Mouse (Mus musculus): Measurements from ENCODE around the gene Mrc2.

Mrc2 gene

DNA sequence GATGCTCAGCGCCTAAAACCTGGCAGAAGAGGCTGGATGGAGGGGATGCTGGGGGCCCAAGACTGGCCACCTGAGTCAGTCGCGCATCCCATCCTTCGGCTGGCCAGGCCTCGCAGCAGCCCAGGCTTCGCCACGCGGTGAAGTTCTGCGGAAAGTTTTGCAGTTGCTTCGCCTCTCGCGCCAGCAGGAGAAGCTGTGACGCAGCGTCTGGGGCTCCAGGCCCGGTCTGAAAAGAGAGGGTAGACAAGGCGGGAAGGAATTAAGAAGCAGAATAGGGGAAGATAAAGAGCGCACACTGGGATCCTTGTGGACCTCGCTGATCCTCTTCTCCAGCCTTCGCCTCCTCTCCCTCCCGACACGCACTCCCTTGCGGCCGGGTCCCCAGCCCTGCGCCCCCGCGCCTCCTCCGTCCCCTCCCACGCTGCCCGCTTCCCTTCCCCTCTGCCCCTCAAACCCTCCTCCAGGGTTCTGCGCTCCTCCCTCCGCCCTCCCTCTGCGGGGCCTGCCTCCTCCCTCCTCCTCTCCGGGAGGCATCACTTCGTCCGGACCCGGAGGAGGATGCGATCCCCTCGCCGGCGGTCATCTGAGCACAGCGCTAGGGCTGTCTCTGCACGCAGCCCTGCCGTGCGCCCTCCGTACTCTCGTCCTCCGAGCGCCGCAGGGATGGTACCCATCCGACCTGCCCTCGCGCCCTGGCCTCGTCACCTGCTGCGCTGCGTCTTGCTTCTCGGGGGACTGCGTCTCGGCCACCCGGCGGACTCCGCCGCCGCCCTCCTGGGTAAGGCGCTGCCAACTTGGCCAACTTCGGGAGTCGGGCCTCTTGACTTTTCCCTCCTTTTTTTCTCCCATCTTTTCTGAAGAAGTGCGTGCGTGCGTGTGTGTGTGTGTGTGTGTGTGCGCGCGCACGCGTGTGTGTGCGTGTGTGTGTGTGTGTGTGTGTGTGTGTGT lies at the start of gene Mrc2:
Mrc2 (plus strand) TSS at position 520 of the 948 bp plus-strand sequence.
- DNase-seq (ENCODE audit: low read depth): no peak

GRCm38 (mm10) chr11:105246369-105246768 lies 46.1 kb upstream of the Mrc2 start:
- no peak for DNase-seq (ENCODE audit: low read depth)

DNA sequence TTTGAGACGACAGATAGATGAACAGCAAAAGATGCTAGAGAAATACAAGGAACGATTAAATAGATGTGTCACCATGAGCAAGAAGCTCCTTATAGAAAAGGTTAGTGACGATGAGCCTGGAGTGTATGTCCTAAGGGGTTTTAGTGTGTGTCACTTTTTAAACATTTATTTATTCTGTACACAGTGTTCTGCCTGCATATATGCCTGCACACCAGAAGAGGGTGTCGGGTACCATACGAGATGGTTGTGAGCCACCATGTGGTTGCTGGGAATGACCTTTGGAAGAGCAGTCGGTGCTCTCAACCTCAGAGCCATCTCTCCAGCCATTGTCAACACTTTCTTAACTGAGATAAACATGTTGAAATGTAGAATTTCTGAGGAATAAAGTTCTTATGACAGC lies 45.7 kb upstream of the Mrc2 start:
- no peak for DNase-seq (ENCODE audit: low read depth)

DNA sequence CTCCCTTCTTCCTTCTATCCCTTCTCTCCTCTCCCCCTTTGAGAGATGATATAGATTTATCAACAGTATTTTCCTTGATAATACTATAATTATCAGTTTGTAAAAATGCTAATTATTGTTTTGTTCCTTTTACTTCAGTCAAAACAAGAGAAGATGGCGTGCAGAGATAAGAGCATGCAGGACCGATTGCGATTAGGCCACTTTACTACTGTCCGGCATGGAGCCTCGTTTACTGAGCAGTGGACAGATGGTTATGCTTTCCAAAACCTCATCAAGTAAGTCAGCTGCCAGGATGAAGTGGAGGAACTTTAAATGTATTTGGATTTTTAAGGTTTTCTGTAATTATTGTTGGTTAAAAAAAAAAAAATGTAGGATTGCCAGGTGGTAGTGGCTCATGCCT lies 45.1 kb upstream of the Mrc2 start:
- DNase-seq (ENCODE audit: low read depth): no peak

DNA sequence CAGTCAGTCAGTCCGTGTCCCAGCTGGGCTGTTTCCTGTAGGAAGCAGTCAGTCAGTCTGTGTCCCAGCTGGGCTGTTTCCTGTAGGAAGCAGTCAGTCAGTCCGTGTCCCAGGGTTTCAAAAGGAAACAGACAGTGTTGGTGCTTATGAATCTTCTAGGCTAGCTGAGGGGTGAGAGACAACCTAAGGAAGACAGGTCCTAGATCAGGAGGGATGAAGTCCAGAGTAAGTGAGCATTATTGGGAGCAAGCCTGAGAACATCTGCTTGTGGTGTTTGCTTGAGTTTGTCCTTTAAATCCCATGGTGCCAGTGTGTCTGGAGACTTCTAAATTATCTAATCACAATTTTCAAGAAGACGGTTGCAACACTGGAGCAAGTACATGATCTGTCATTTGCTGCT lies 32.7 kb upstream of the Mrc2 start:
- DNase-seq (ENCODE audit: low read depth): no peak

DNA sequence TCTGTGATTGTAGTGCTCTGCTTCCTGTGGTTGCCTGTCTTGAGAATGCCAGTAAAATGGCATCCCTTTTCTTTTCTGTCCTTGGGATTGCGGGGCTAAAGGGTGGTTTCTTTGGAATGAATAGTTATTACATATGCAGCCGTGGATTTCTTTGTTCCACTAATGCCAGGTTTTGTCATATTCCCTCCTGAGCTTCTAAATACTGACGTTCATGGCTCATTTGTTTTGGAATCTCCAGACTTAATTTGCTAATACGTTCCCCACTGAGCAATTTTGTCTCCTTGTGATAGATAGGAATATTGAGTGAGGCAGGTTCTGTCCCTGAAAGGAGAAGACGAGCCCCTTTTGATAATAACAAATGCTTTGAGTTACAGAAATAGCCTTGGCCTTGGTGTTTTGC lies 31.3 kb upstream of the Mrc2 start:
- DNase-seq (ENCODE audit: low read depth): no peak

DNA sequence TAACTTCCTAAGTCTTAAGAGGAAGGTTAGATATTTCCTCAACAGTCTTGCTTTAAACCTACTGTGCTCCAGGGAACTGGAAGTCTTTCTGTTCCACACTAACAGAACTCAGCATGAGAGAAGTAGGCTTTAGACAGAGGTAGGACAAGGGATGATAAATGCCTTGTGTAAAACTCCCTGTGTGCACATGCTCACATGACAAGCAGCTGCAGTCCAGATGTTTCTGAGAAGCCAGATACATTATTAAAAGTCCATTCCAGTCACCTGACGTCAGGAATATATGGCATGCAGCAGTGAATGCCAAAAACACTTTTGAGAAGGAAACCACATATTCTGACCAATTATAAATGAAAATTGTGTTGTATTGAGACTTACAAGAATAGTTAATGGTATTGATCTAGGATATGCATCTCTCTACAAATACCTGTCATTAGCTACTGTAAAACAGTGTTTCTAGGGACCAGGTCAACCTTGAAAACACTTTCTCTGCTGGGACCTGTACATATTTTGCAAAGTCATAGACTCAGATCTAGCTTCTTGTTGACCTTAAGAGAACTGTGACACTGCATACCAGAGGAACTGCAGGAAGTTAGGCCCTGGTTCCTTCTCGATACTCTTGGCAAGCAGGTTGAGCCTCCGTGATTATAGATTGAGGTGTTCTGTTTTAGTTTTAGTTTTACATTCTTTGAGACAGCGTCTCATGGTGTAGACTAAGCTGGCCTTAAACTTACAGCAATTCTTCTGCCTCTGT lies 30.7 kb upstream of the Mrc2 start:
- no peak for DNase-seq (ENCODE audit: low read depth)

DNA sequence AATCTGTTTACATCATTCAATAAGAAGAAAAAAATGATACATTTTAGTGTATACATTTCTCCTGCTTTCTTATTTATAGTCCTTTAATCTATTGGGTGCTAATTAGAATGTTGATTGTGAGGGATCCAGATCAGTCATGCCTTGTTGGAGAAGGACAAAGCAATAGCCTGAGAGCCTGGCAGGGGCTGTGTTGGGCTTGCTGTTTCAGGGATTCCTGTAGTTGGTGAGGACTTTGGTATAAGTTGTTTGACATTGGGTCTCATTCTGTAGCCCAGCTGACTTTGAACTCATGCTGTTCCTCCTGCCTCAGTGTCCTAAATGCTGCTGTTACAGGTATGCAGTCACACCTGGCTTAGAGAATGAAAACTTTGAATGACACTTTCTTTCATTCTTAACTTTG lies 27.9 kb upstream of the Mrc2 start:
- no peak for DNase-seq (ENCODE audit: low read depth)

DNA sequence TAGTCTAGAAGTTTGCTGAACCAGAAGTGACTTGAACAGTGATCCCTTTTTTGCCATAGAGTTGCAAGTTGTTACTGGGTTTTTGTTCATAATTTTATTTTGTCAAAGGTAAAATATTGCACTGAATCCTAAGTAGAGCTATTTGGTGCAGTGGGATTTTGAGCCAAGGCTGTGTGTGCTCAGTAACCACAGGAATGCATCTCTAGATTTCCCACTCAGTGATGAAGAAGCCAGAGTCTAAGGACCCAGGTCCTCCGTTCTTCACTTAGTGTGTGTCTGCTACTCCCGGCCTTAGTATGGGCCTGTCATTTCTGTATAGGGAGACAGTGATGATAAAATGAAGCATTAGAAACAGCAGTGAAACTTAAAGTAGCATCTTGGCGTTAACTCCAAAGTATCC lies 27.5 kb upstream of the Mrc2 start:
- DNase-seq (ENCODE audit: low read depth): no peak

- DNase-seq (ENCODE audit: low read depth): peak; percentile 51
These were observed 22.3 kb upstream of the Mrc2 start for GRCm38 (mm10) chr11:105270155-105270554.

DNA sequence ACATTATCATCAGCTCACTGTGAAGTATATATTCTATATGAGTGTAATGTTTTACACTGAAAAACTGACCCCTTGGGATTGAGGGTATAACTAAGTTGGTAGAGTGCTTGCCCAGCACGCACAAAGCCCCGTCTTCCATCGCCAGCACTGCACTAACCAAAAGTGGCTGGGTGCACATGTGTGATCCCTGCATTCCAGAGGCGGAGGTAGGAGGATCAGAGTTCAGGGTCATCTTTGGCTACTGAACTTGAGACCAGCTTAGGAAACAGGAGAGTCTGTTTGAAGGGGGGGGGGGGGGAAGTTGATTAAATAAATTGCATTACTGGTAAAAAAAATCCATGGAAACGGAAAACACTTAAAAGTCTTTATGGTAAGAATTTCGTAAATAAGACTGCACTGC lies 12.0 kb upstream of the Mrc2 start:
- no peak for DNase-seq (ENCODE audit: low read depth)

GRCm38 (mm10) chr11:105281291-105281690 lies 11.2 kb upstream of the Mrc2 start:
- no peak for DNase-seq (ENCODE audit: low read depth)

- DNase-seq (ENCODE audit: low read depth): no peak
These were observed 10.5 kb upstream of the Mrc2 start for GRCm38 (mm10) chr11:105281763-105282459.

- DNase-seq (ENCODE audit: low read depth): no peak
These were observed 10.0 kb upstream of the Mrc2 start for GRCm38 (mm10) chr11:105282460-105282859.

DNA sequence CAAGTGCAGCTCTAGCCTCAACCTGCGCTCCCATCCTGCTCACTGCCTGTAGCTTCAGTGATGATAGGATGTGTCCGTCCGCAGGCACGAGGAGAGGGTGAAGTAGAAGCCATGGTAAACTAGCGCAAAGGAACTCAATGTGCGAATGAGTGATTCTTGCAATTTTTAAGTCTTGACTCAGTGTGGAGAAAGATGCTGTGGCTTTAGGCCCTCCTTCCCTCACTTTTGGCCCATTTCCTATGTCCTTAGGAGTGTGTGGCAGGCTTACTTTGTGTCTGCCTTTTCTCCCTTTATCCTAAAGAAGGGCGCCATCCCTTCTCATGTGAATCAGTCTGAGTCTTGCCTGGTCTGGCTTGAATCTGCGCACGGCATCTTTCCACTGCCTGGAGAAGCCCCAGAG lies 9.4 kb upstream of the Mrc2 start:
- no peak for DNase-seq (ENCODE audit: low read depth)

- DNase-seq (ENCODE audit: low read depth): no peak
These were observed 6.7 kb upstream of the Mrc2 start for GRCm38 (mm10) chr11:105285720-105286119.

- DNase-seq (ENCODE audit: low read depth): no peak
These were observed 3.0 kb upstream of the Mrc2 start for GRCm38 (mm10) chr11:105289403-105289802.

DNA sequence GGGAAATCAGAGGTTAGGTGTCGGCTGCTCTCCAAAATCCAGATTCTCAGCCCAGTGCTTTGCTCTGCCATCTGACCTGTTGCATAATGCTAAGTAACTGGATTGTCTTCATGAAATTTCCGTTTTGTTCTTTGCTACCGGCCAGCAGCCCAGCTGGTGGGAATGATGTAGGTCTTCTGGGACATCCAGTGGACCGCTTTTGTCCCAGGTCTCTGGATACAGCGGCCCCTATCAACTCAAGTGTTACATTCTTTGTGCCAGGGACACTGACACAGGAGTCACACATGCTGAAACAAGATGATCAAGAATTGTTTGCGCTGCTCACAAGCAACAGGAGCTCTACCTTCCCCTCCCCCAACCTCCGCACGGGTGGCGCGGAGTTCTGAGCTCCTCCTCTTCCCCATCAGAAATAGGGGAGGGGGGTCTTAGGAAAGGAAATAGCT lies 741 bp upstream of the Mrc2 start:
- no peak for DNase-seq (ENCODE audit: low read depth)

- DNase-seq (ENCODE audit: low read depth): no peak
These were observed 698 bp downstream of the Mrc2 start for GRCm38 (mm10) chr11:105293101-105293581.

DNA sequence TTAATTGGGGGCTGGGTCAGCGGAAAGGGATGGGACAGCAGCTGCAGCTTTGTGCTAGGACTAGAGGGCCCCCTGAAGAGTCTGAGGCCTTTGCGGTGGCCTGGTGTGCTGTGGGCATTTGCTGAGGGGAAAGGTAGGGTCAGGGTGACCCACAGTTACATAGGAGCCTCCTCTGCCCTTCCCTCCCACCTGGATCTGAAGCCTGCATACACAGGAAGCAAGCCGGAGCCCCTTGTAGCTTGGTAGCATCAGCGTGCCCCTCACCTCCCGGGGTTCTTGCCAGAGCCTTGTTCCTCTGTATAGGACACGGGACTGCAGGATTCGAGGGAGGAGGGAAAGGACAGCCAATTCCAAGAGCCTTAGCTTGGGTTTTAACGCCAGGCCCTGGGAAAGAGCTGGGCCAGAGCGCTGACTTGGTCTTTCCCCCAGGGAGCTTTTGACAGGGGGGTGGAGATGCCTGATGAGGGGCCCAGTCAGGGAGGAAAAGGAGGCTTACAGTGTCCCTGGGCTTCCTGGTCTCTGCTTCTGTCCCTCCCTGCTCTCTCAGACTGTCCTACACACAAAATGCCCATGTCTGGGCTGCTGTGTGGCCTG lies 1.6 kb downstream of the Mrc2 start:
- no peak for DNase-seq (ENCODE audit: low read depth)

GRCm38 (mm10) chr11:105296084-105296483 lies 3.6 kb downstream of the Mrc2 start:
- DNase-seq (ENCODE audit: low read depth): no peak

- DNase-seq (ENCODE audit: low read depth): no peak
These were observed 17.8 kb downstream of the Mrc2 start for GRCm38 (mm10) chr11:105310197-105310596.

Data from c-Kit-positive CD71-negative TER-119-negative erythroid progenitor cells, embryonic 14.5 days (primary cell).